Mouse (Mus musculus): ENCODE measurements around the gene Gm17535. TPM values are rescaled to one million over a fixed set of nuclear protein-coding genes. Genes with fewer than 3 reads are reported as not detected.
"Not testable (repeated sequence)": the region's sequence is repeated elsewhere in the genome, so short reads cannot be mapped to it uniquely, and the experiment has no call there.

Gm17535 gene
- total and polyA plus RNA-seq, 2 experiments: not detected

DNA sequence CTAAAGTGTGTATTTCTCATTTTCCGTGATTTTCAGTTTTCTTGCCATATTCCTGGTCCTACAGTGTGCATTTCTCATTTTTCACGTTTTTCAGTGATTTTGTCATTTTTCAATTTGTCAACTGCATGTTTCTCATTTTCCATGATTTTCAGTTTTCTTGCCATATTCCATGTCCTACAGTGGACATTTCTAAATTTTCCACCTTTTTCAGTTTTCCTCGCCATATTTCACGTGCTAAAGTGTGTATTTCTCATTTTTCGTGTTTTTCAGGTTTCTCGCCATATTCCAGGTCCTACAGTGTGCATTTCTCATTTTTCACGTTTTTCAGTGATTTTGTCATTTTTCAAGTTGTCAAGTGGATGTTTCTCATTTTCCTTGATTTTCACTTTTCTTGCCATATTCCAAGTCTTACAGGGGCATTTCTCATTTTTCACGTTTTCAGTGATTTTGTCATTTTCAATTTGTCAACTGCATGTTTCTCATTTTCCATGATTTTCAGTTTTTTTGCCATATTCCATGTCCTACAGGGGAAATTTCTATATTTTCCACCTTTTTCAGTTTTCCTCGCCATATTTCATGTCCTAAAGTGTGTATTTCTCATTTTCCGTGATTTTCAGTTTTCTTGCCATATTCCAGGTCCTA, 3.6 kb upstream of the Gm17535 start:
- peak; percentile 82 for DNase-seq (ENCODE audit: extremely low read depth, low read depth, low spot score)

GRCm38 (mm10) chr9:3036577-3036976, 2.2 kb downstream of the Gm17535 start, which contains the start of gene Gm10715:
Gm10715 (plus strand) TSS chr9:3036877.
- H3K27ac ChIP-seq (replicated peaks; ENCODE audit: insufficient read depth, low read depth, low read length); H3K79me2 ChIP-seq (ENCODE audit: control insufficient read depth, insufficient read depth, low read length); DNase-seq (ENCODE audit: extremely low read depth, low read depth, low spot score); H3K9ac ChIP-seq (ENCODE audit: low read depth, low read length); H3K27me3 ChIP-seq (ENCODE audit: control insufficient read depth, insufficient read depth, low read length); H3K4me3 ChIP-seq (ENCODE audit: insufficient read depth, low read depth, low read length); H3K4me1 ChIP-seq (ENCODE audit: control insufficient read depth, insufficient read depth, low read length); H3K36me3 ChIP-seq (ENCODE audit: control insufficient read depth, insufficient read depth, low read length): not testable (repeated sequence)
- WGBS: 80% methylated on average over 8 of the region's 8 CpGs

More for the DNA sequence above, 3.6 kb upstream of the Gm17535 start:
- H3K36me3 ChIP-seq (ENCODE audit: control insufficient read depth, insufficient read depth, low read length); H3K79me2 ChIP-seq (ENCODE audit: control insufficient read depth, insufficient read depth, low read length); H3K27me3 ChIP-seq (ENCODE audit: control insufficient read depth, insufficient read depth, low read length); H3K9ac ChIP-seq (ENCODE audit: low read depth, low read length); H3K4me3 ChIP-seq (ENCODE audit: insufficient read depth, low read depth, low read length); H3K4me1 ChIP-seq (ENCODE audit: control insufficient read depth, insufficient read depth, low read length); H3K27ac ChIP-seq (replicated peaks; ENCODE audit: insufficient read depth, low read depth, low read length): not testable (repeated sequence)
- 53% methylated on average over 3 of the region's 10 CpGs for WGBS

DNA sequence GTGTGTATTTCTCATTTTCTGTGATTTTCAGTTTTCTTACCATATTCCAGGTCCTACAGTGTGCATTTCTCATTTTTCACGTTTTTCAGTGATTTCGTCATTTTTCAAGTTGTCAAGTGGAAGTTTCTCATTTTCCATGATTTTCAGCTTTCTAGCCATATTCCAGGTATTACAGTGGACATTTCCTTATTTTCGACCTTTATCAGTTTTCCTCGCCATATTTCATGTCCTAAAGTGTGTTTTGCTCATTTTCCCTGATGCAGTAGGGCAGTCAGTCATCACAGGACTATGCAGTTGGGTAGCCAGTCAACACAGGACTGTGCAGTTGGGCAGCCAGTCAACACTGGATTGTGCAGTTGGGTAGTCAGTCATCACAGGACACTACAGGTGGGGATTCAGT, 3.8 kb downstream of the Gm17535 start:
- not testable (repeated sequence) for H3K4me1 ChIP-seq (ENCODE audit: control insufficient read depth, insufficient read depth, low read length); H3K4me3 ChIP-seq (ENCODE audit: insufficient read depth, low read depth, low read length); H3K27me3 ChIP-seq (ENCODE audit: control insufficient read depth, insufficient read depth, low read length); H3K36me3 ChIP-seq (ENCODE audit: control insufficient read depth, insufficient read depth, low read length); H3K79me2 ChIP-seq (ENCODE audit: control insufficient read depth, insufficient read depth, low read length); H3K27ac ChIP-seq (replicated peaks; ENCODE audit: insufficient read depth, low read depth, low read length); H3K9ac ChIP-seq (ENCODE audit: low read depth, low read length)
- WGBS: 65% methylated on average over 4 of the region's 4 CpGs
- peak; percentile 55 for DNase-seq (ENCODE audit: extremely low read depth, low read depth, low spot score)

Other genes with a start within 250 kb of the Gm17535 start
- not detected in 2 replicates for gene Gm10722, start 33.7 kb upstream of the Gm17535 start, total RNA-seq (2014; rRNA removed)
- not detected in 2 replicates for gene Gm10722, start 33.7 kb upstream of the Gm17535 start, polyA plus RNA-seq (2012; rRNA removed)
- not detected in 2 replicates for gene Gm11168, start 31.3 kb upstream of the Gm17535 start, total RNA-seq (2014; rRNA removed)
- not detected in 2 replicates for gene Gm11168, start 31.3 kb upstream of the Gm17535 start, polyA plus RNA-seq (2012; rRNA removed)
- gene Gm10721, start 21.5 kb upstream of the Gm17535 start, total RNA-seq (2014; rRNA removed): 0.34 TPM in 1 of 2 replicates, not detected in the other
- gene Gm10721, start 21.5 kb upstream of the Gm17535 start, polyA plus RNA-seq (2012; rRNA removed): not detected in 2 replicates
- gene Gm10720, start 18.9 kb upstream of the Gm17535 start, total RNA-seq (2014; rRNA removed): not detected in 2 replicates
- gene Gm10720, start 18.9 kb upstream of the Gm17535 start, polyA plus RNA-seq (2012; rRNA removed): not detected in 2 replicates
- 0.46 and 1.1 TPM in 2 replicates for gene Gm10719, start 17.2 kb upstream of the Gm17535 start, total RNA-seq (2014; rRNA removed)
- not detected in 2 replicates for gene Gm10719, start 17.2 kb upstream of the Gm17535 start, polyA plus RNA-seq (2012; rRNA removed)
- 0.46 and 4.8 TPM in 2 replicates for gene Gm10718, start 11.1 kb upstream of the Gm17535 start, total RNA-seq (2014; rRNA removed)
- not detected in 2 replicates for gene Gm10718, start 11.1 kb upstream of the Gm17535 start, polyA plus RNA-seq (2012; rRNA removed)
- gene Gm10717, start 9.2 kb upstream of the Gm17535 start, total RNA-seq (2014; rRNA removed): not detected in 2 replicates
- not detected in 2 replicates for gene Gm10717, start 9.2 kb upstream of the Gm17535 start, polyA plus RNA-seq (2012; rRNA removed)
- not detected in 2 replicates for gene Gm10715, start 2.3 kb downstream of the Gm17535 start, total RNA-seq (2014; rRNA removed)
- not detected in 2 replicates for gene Gm10715, start 2.3 kb downstream of the Gm17535 start, polyA plus RNA-seq (2012; rRNA removed)

Data from liver, adult 2 months (tissue).